Mouse (Mus musculus) stomach, postnatal 0 days (tissue): ENCODE measurements around the gene Ago3. TPM values are rescaled to one million over a fixed set of nuclear protein-coding genes. Genes with fewer than 3 reads are reported as not detected.

ENCODE experiments used
- ATAC-seq: fragments of 200-750 bp; cut with Nextera tagmentation; 2 replicates; pipeline ENCODE4 v1.8.0; 2017; ENCODE audit not compliant: low FRiP score, low TSS enrichment
- DNase-seq: peaks from one replicate; pipeline ENCODE4 v3.0.0-alpha.2; 2016; ENCODE audit warnings: low spot score
- H3K27ac ChIP-seq: fragments of 300-500 bp; sonication (generic); replicated peaks from 2 replicates; pipeline ENCODE4 v1.5.1; 2014; ENCODE audit warnings: mild to moderate bottlenecking, control low read depth
- H3K27me3 ChIP-seq: fragments of 300-500 bp; sonication (generic); 2 replicates; pipeline ENCODE4 v1.6.1; 2014; ENCODE audit warnings: low read length; ENCODE audit not compliant: control insufficient read depth, insufficient read depth
- H3K36me3 ChIP-seq: fragments of 300-500 bp; sonication (generic); 2 replicates; pipeline ENCODE4 v1.6.1; 2014; ENCODE audit warnings: low read length, mixed read lengths; ENCODE audit not compliant: control insufficient read depth, insufficient read depth
- H3K4me1 ChIP-seq: fragments of 300-500 bp; sonication (generic); replicated peaks from 2 replicates; pipeline ENCODE4 v1.6.1; 2014; ENCODE audit warnings: antibody characterized with exemption; ENCODE audit not compliant: control insufficient read depth, insufficient read depth
- H3K4me2 ChIP-seq: fragments of 300-500 bp; sonication (generic); replicated peaks from 2 replicates; pipeline ENCODE4 v1.6.1; 2014; ENCODE audit warnings: low read depth, mild to moderate bottlenecking, control low read depth, moderate library complexity
- H3K4me3 ChIP-seq: fragments of 300-500 bp; sonication (generic); 2 replicates; pipeline ENCODE4 v1.5.1; 2014; ENCODE audit warnings: low read depth, low read length, control low read depth
- H3K9ac ChIP-seq: fragments of 300-500 bp; sonication (generic); 2 replicates; pipeline ENCODE4 v1.6.1; 2014; ENCODE audit warnings: mild to moderate bottlenecking, low read length, control low read depth, mixed read lengths
- H3K9me3 ChIP-seq: fragments of 300-500 bp; sonication (generic); 2 replicates; pipeline ENCODE4 v1.6.1; 2016; ENCODE audit warnings: low read length; ENCODE audit not compliant: control insufficient read depth
- CTCF ChIP-seq: IDR thresholded peaks from 2 replicates; pipeline ENCODE4 v1.5.1; 2016; ENCODE audit warnings: antibody characterized with exemption, low read depth, mild to moderate bottlenecking, moderate library complexity
- EP300 ChIP-seq: optimal IDR thresholded peaks from 2 replicates; pipeline ENCODE3; 2016; ENCODE audit warnings: antibody characterized with exemption
- WGBS: fragments of 180-500 bp; shearing (Covaris S2); extraction: QIAGEN DNeasy Blood & Tissue Kit; methylation state at CpG from one replicate; pipeline ENCODE4 v1.1.7; 2014; 5-methylcytosine and 5-hydroxymethylcytosine counted together
- polyA plus RNA-seq: library from polyadenylated mRNA; unstranded; fragments of >200 nt; fragmentation: Nextera tagmentation; extraction: Ambion mirVana; gene quantifications from 2 replicates; pipeline ENCODE4 v1.2.1, GENCODE M21; 2015

Ago3 gene
- polyA plus RNA-seq, 1 experiment from 2014 or later, result 8.0 TPM

- Histone ChIP-seq H3K9me3 (no peaks in the 10 kb centered on the region), H3K27ac (peak overlapping the region; percentile 58), H3K36me3 (no peaks in the 10 kb centered on the region), H3K4me1 (peaks cover 9% of the 10 kb centered on the region), H3K27me3 (no peaks in the 10 kb centered on the region), H3K4me2 (peak overlapping the region; percentile 57), H3K4me3 (peak overlapping the region; percentile 26), H3K9ac (peak overlapping the region; percentile 52)
- peak; percentile 58 for ATAC-seq
- DNase-seq, result peak; percentile 79
- 1% methylated on average over 34 of the region's 34 CpGs for WGBS
- TF ChIP-seq CTCF (peak; percentile 43; the same call in 1 of the 2 replicates), EP300 (no peak)
Measured at GRCm38 (mm10) chr4:126296617-126297101, 132.7 kb downstream of the Ago3 start.

- Histone ChIP-seq H3K27ac (no peak overlapping the region), H3K4me3 (no peak overlapping the region), H3K27me3 (no peaks in the 10 kb centered on the region), H3K4me2 (no peak overlapping the region), H3K9me3 (no peaks in the 10 kb centered on the region), H3K9ac (no peak overlapping the region), H3K36me3 (no peaks in the 10 kb centered on the region), H3K4me1 (peaks cover 6% of the 10 kb centered on the region)
- TF ChIP-seq CTCF (no peak), EP300 (no peak)
- WGBS, result 51% methylated on average over 4 of the region's 4 CpGs
- no peak for DNase-seq
- no peak for ATAC-seq
Measured at GRCm38 (mm10) chr4:126295937-126296336, 133.4 kb downstream of the Ago3 start.

DNA sequence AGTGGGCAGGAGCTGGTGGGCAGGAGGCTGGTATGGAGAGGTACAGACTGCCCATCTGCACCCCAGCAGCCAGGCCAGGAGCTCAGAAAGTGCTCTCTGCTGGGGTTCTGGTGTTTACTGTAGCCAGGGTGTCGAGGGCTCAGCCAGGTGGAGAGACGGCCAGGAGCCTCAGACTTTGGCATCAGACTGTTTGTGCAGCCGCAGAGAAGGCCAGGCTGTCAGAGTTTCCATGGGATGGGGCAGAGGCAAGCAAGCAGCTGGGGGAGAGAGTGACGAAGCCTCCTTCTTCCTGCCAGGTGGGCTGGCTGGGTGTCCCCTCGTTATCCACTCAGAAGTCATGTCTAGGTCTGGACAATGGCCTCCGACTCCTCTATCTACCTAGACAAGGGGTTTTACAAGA is 134.2 kb downstream of the Ago3 start:
- H3K36me3 ChIP-seq, result no peaks in the 10 kb centered on the region
- no peak overlapping the region for H3K27ac ChIP-seq
- no peak overlapping the region for H3K9ac ChIP-seq
- H3K4me1 ChIP-seq, result peaks cover 4% of the 10 kb centered on the region
- TF ChIP-seq CTCF (no peak), EP300 (no peak)
- no peaks in the 10 kb centered on the region for H3K27me3 ChIP-seq
- no peak overlapping the region for H3K4me2 ChIP-seq
- no peaks in the 10 kb centered on the region for H3K9me3 ChIP-seq
- no peak overlapping the region for H3K4me3 ChIP-seq
- no peak for DNase-seq
- ATAC-seq, result no peak
- WGBS, result 73% methylated on average over 6 of the region's 6 CpGs

GRCm38 (mm10) chr4:126291196-126291595 is 138.2 kb downstream of the Ago3 start:
- H3K4me2 ChIP-seq, result no peak overlapping the region
- DNase-seq (no peak), ATAC-seq (no peak)
- peaks cover 2% of the 10 kb centered on the region; the same call in 1 of the 2 replicates for H3K4me1 ChIP-seq
- WGBS, result 13% methylated on average over 12 of the region's 13 CpGs
- no peak overlapping the region for H3K4me3 ChIP-seq
- no peak for TF ChIP-seq CTCF
- TF ChIP-seq EP300, result no peak
- H3K27ac ChIP-seq, result no peak overlapping the region
- no peaks in the 10 kb centered on the region; the same call in 1 of the 2 replicates for H3K27me3 ChIP-seq
- no peaks in the 10 kb centered on the region for H3K9me3 ChIP-seq
- H3K9ac ChIP-seq, result no peak overlapping the region
- no peaks in the 10 kb centered on the region for H3K36me3 ChIP-seq

DNA sequence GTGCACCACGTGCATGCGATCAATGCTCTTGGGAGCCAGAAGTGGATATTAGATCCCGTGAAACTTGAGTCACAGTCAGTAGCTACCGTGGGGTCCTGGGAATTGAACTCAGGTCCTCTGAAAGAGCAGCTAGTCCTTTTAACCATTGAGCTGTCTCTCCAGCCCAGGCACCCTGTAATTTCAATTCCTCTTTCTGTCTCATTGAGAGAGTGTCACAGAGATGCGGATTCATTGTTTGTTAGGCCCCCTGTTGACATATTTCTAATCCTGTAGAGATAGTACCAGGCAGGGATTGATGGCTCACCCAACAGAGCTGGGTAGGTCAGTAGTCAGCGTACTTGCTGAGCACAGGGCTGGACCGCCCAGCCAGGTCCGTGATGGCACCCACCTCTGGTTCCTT is 139.0 kb downstream of the Ago3 start:
- no peak overlapping the region for H3K4me2 ChIP-seq
- peaks cover 3% of the 10 kb centered on the region; the same call in 1 of the 2 replicates for H3K4me1 ChIP-seq
- H3K9me3 ChIP-seq, result no peaks in the 10 kb centered on the region
- no peaks in the 10 kb centered on the region for H3K36me3 ChIP-seq
- H3K27ac ChIP-seq, result no peak overlapping the region
- ATAC-seq, result no peak
- no peak overlapping the region for H3K4me3 ChIP-seq
- DNase-seq, result no peak
- no peaks in the 10 kb centered on the region; the same call in 1 of the 2 replicates for H3K27me3 ChIP-seq
- 81% methylated on average over 8 of the region's 8 CpGs for WGBS
- H3K9ac ChIP-seq, result no peak overlapping the region
- TF ChIP-seq EP300, result no peak
- no peak for TF ChIP-seq CTCF

GRCm38 (mm10) chr4:126288085-126288666 is 141.2 kb downstream of the Ago3 start:
- Histone ChIP-seq H3K4me2 (peak overlapping the region; percentile 72), H3K4me3 (no peak overlapping the region), H3K4me1 (peaks cover 3% of the 10 kb centered on the region; the same call in 1 of the 2 replicates), H3K27me3 (no peaks in the 10 kb centered on the region; the same call in 1 of the 2 replicates), H3K27ac (peak overlapping the region; percentile 4; the same call in 1 of the 2 replicates), H3K9me3 (no peaks in the 10 kb centered on the region), H3K36me3 (no peaks in the 10 kb centered on the region), H3K9ac (0 out of 2 replicates have a peak overlapping the region, but pooled peaks have one; percentile 4)
- WGBS, result 30% methylated on average over 17 of the region's 17 CpGs
- ATAC-seq, result 0 out of 2 replicates have a peak, but pooled peaks have one; percentile 27
- TF ChIP-seq EP300 (no peak), CTCF (no peak)
- no peak for DNase-seq
